In the genomic region with DNA sequence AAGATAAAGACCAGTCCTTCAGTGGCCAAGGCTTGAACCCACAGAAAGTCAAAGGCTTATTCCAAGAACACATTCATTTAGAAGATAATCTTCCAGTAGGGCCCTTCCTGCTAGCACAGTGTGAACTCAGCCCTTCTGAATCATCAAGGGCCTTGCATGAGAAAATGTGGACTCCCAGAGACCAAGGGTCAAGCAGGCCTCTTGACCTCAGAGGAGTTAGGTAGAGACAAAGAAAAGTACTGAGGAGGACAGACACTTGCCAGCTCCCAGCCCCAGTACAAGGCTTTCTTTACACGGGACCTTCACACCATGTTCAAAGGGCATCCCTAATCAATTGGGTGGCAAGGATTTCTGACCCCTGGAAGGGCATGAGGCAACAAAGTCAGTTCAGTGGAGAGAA, we compare ENCODE assay signal across 22 mouse cellular contexts.
A peak's percentile ranks its signal among the peaks of the same experiment; 100 is the strongest.
DNase-seq lines count a peak whose midpoint lies in the region; ATAC-seq and TF ChIP-seq lines count a peak whose summit lies in the region.
"Had no signal": no experiment of that assay in that cellular context is flagged by ENCODE, and none has a peak within 500 bp of the region (broad histone marks: within the 10 kb centered on the region; RNA-seq: fewer than 3 reads in every experiment).

No protein-coding gene starts in this region.

- no peak for TF ChIP-seq CTCF in liver, adult 2 months (IDR thresholded peaks at IDR 0.05; ENCODE audit: low read depth, low read length)

- TF ChIP-seq POLR2A in liver, adult 2 months (IDR thresholded peaks at IDR 0.05; ENCODE audit: extremely low read depth, insufficient read depth, low read length): no peak

- peaks cover 23% of the 10 kb centered on the region for H3K4me1 ChIP-seq in liver, adult 2 months (ENCODE audit: control insufficient read depth, insufficient read depth, low read length)
- H3K4me1 ChIP-seq in liver, embryonic 13.5 days (replicated peaks): peaks cover 8% of the 10 kb centered on the region
- H3K4me1 ChIP-seq: forebrain, embryonic 15.5 days; neural tube, embryonic 15.5 days; stomach, embryonic 15.5 days had no signal

- no peak overlapping the region for H3K4me3 ChIP-seq in liver, adult 2 months (ENCODE audit: insufficient read depth, low read depth, low read length)
- H3K4me3 ChIP-seq in liver, embryonic 13.5 days (replicated peaks): no peak overlapping the region
- H3K4me3 ChIP-seq: forebrain, embryonic 15.5 days; gastrocnemius, adult 2 months; neural tube, embryonic 15.5 days; stomach, embryonic 15.5 days had no signal

- no peak overlapping the region for H3K4me2 ChIP-seq in liver, embryonic 13.5 days
- H3K4me2 ChIP-seq: forebrain, embryonic 15.5 days; heart, embryonic 11.5 days; neural tube, embryonic 15.5 days; stomach, embryonic 15.5 days had no signal

- no peaks in the 10 kb centered on the region for H3K27me3 ChIP-seq in liver, adult 2 months (ENCODE audit: control insufficient read depth, insufficient read depth, low read length)
- H3K27me3 ChIP-seq in liver, embryonic 13.5 days: no peaks in the 10 kb centered on the region
- H3K27me3 ChIP-seq: forebrain, embryonic 15.5 days; neural tube, embryonic 15.5 days; stomach, embryonic 15.5 days had no signal

- H3K27ac ChIP-seq in liver, adult 2 months (replicated peaks; ENCODE audit: insufficient read depth, low read depth, low read length): peak overlapping the region; percentile 90
- H3K27ac ChIP-seq in liver, embryonic 13.5 days: no peak overlapping the region
- H3K27ac ChIP-seq: forebrain, embryonic 15.5 days; gastrocnemius, adult 2 months; hindbrain, postnatal 0 days; macrophage; neural tube, embryonic 15.5 days; stomach, embryonic 15.5 days had no signal

- H3K9me3 ChIP-seq in liver, embryonic 13.5 days (replicated peaks): no peaks in the 10 kb centered on the region
- H3K9me3 ChIP-seq: forebrain, embryonic 15.5 days; neural tube, embryonic 15.5 days; stomach, embryonic 15.5 days had no signal

- H3K36me3 ChIP-seq in liver, adult 2 months (ENCODE audit: control insufficient read depth, insufficient read depth, low read length): peaks cover 54% of the 10 kb centered on the region
- H3K36me3 ChIP-seq in liver, embryonic 13.5 days: peaks cover 56% of the 10 kb centered on the region

- no peaks in the 10 kb centered on the region for H3K79me2 ChIP-seq in liver, adult 2 months (ENCODE audit: control insufficient read depth, insufficient read depth, low read length)

- no peak overlapping the region for H3K9ac ChIP-seq in liver, adult 2 months (ENCODE audit: low read depth, low read length)
- H3K9ac ChIP-seq in liver, embryonic 13.5 days: no peak overlapping the region
- H3K9ac ChIP-seq: forebrain, embryonic 15.5 days; neural tube, embryonic 15.5 days; stomach, embryonic 15.5 days had no signal

- WGBS in liver, adult 2 months: 10% methylated on average over 1 of the region's 1 CpGs
- WGBS in liver, embryonic 13.5 days (ENCODE audit: insufficient replicate concordance): 53% methylated on average over 1 of the region's 1 CpGs

- peak; percentile 57 for ATAC-seq in liver, embryonic 13.5 days (ENCODE audit: low read depth)
- ATAC-seq: CD4-positive, CD25-positive, alpha-beta regulatory T cell, adult 4 months; forebrain, embryonic 15.5 days had no signal

- DNase-seq in liver, adult 2 months (ENCODE audit: extremely low read depth, low read depth, low spot score): peak; percentile 95
- DNase-seq in liver (no peak), R1 (ENCODE audit: low read depth, low spot score) (peak; percentile 27)
- peak; percentile 67 for DNase-seq in embryo, embryonic 10 days (ENCODE audit: low spot score)
- no peak for DNase-seq in liver, embryonic 13.5 days
- DNase-seq in adrenal gland, postnatal 4 days (ENCODE audit: low spot score in 2 of 2): no peak
- no peak for DNase-seq in Muller cell, postnatal 12 days (ENCODE audit: inconsistent ontology term)
- DNase-seq in thymus, postnatal 10 days (ENCODE audit: low spot score in 2 of 2): no peak
- DNase-seq: adrenal gland, postnatal 10 days; cerebellum, adult 8-10 months; gastrocnemius, adult 2 months; kidney, adult 9 months; left cerebral cortex, postnatal 4 days; retina, postnatal 1 day; thymus, postnatal 14 days had no signal

Comparison
In these comparisons a context has a peak if more than half of its experiments do, and no peak if none do; other contexts are left out.
1. DNase-seq: peak in liver, adult 2 months (single experiment), R1 (single experiment) and embryo, embryonic 10 days (single experiment); none in liver (single experiment), liver, embryonic 13.5 days (single experiment), adrenal gland, postnatal 4 days (0 of 2), Muller cell, postnatal 12 days (single experiment) and thymus, postnatal 10 days (0 of 2).